Mouse (Mus musculus) hematopoietic stem cell, adult 5-6 weeks (primary cell): ENCODE data around the gene 2410015M20Rik. TPM values are rescaled to one million over a fixed set of nuclear protein-coding genes. Genes with fewer than 3 reads are reported as not detected.

Experiments
- total RNA-seq: library from RNA; stranded (forward); fragments of 172-1452, 232-1000 nt; gene quantifications from 2 replicates; pipeline ENCODE4 v1.2.3, GENCODE M21; 2017

Gene 2410015M20Rik
- total RNA-seq, 1 experiment from 2014 or later, result 65.5 TPM

Other genes with a start within 250 kb of the 2410015M20Rik start
- gene Ptprs, start 133.3 kb downstream of the 2410015M20Rik start, total RNA-seq, result 67.9 and 85.5 TPM in 2 replicates
- not detected in 2 replicates for gene Znrf4, start 97.3 kb downstream of the 2410015M20Rik start, total RNA-seq
- gene Gm20219, start 55.4 kb downstream of the 2410015M20Rik start, total RNA-seq, result 0.20 TPM in 1 of 2 replicates, not detected in the other
- gene Safb2, start 25.2 kb downstream of the 2410015M20Rik start, total RNA-seq, result 94.2 and 95.1 TPM in 2 replicates
- 65.8 and 86.0 TPM in 2 replicates for gene Safb, start 24.9 kb downstream of the 2410015M20Rik start, total RNA-seq
- 2,030 and 2,370 TPM in 2 replicates for gene Rpl36, start 3.6 kb upstream of the 2410015M20Rik start, total RNA-seq
- gene Lonp1, start 17.1 kb upstream of the 2410015M20Rik start, total RNA-seq, result 53.7 and 57.4 TPM in 2 replicates
- gene Catsperd, start 18.4 kb upstream of the 2410015M20Rik start, total RNA-seq, result 0.75 TPM in 1 of 2 replicates, not detected in the other
- gene Ranbp3, start 63.5 kb upstream of the 2410015M20Rik start, total RNA-seq, result 51.9 and 53.5 TPM in 2 replicates
- 42.8 and 67.8 TPM in 2 replicates for gene Ndufa11, start 108.0 kb upstream of the 2410015M20Rik start, total RNA-seq
- gene Vmac, start 108.3 kb upstream of the 2410015M20Rik start, total RNA-seq, result 12.5 and 12.9 TPM in 2 replicates
- not detected in 2 replicates for gene Nrtn, start 147.8 kb upstream of the 2410015M20Rik start, total RNA-seq
- gene Dus3l, start 155.0 kb upstream of the 2410015M20Rik start, total RNA-seq, result 21.0 and 26.2 TPM in 2 replicates
- 1.4 TPM in 1 of 2 replicates, not detected in the other for gene Prr22, start 160.5 kb upstream of the 2410015M20Rik start, total RNA-seq
- 5.0 and 5.1 TPM in 2 replicates for gene Rfx2, start 221.2 kb upstream of the 2410015M20Rik start, total RNA-seq